Mouse (Mus musculus): Measurements from ENCODE around the gene Fblim1. TPM values are rescaled to one million over a fixed set of nuclear protein-coding genes. Genes with fewer than 3 reads are reported as not detected.

The Fblim1 gene
- polyA plus RNA-seq, 1 experiment from 2014 or later: 58.1 TPM

- H3K27me3 ChIP-seq (ENCODE audit: insufficient read depth, low read length): no peaks in the 10 kb centered on the region
- no peak overlapping the region for H3K4me2 ChIP-seq (ENCODE audit: low read length)
- no peaks in the 10 kb centered on the region for H3K9me3 ChIP-seq (replicated peaks; ENCODE audit: low read length)
- WGBS: 96% methylated on average over 5 of the region's 5 CpGs
- peaks cover 8% of the 10 kb centered on the region for H3K4me1 ChIP-seq (replicated peaks; ENCODE audit: insufficient read depth, low read length)
- no peak overlapping the region for H3K27ac ChIP-seq
- no peak for DNase-seq (ENCODE audit: low spot score)
- ATAC-seq (replicated peaks; ENCODE audit: low FRiP score, low read depth): no peak
- H3K36me3 ChIP-seq (ENCODE audit: insufficient read depth, low read length): 0 out of 2 replicates have a peak, but pooled peaks cover 4% of the 10 kb centered on the region
- no peak for TF ChIP-seq CTCF (IDR thresholded peaks at IDR 0.05; ENCODE audit: low read depth)
- no peak overlapping the region for H3K4me3 ChIP-seq (replicated peaks; ENCODE audit: low read depth, low read length)
- no peak overlapping the region for H3K9ac ChIP-seq (ENCODE audit: low read depth, low read length)
Observed at GRCm38 (mm10) chr4:141648262-141648661, 42.4 kb upstream of the Fblim1 start.

- no peak for DNase-seq (ENCODE audit: low spot score)
- Histone ChIP-seq H3K4me3 (replicated peaks; ENCODE audit: low read depth, low read length) (no peak overlapping the region), H3K9ac (ENCODE audit: low read depth, low read length) (no peak overlapping the region), H3K27ac (no peak overlapping the region), H3K4me1 (replicated peaks; ENCODE audit: insufficient read depth, low read length) (peaks cover 11% of the 10 kb centered on the region), H3K36me3 (ENCODE audit: insufficient read depth, low read length) (0 out of 2 replicates have a peak, but pooled peaks cover 4% of the 10 kb centered on the region), H3K4me2 (ENCODE audit: low read length) (no peak overlapping the region), H3K27me3 (ENCODE audit: insufficient read depth, low read length) (no peaks in the 10 kb centered on the region), H3K9me3 (replicated peaks; ENCODE audit: low read length) (no peaks in the 10 kb centered on the region)
- WGBS: 89% methylated on average over 3 of the region's 3 CpGs
- no peak for ATAC-seq (replicated peaks; ENCODE audit: low FRiP score, low read depth)
- no peak for TF ChIP-seq CTCF (IDR thresholded peaks at IDR 0.05; ENCODE audit: low read depth)
Observed at GRCm38 (mm10) chr4:141647187-141647586, 41.3 kb upstream of the Fblim1 start.

- no peak overlapping the region for H3K4me2 ChIP-seq (ENCODE audit: low read length)
- TF ChIP-seq CTCF (IDR thresholded peaks at IDR 0.05; ENCODE audit: low read depth): no peak
- no peaks in the 10 kb centered on the region for H3K27me3 ChIP-seq (ENCODE audit: insufficient read depth, low read length)
- no peaks in the 10 kb centered on the region for H3K9me3 ChIP-seq (replicated peaks; ENCODE audit: low read length)
- DNase-seq (ENCODE audit: low spot score) (no peak), ATAC-seq (replicated peaks; ENCODE audit: low FRiP score, low read depth) (no peak)
- peaks cover 11% of the 10 kb centered on the region for H3K4me1 ChIP-seq (replicated peaks; ENCODE audit: insufficient read depth, low read length)
- no peak overlapping the region for H3K4me3 ChIP-seq (replicated peaks; ENCODE audit: low read depth, low read length)
- H3K36me3 ChIP-seq (ENCODE audit: insufficient read depth, low read length): peaks cover 6% of the 10 kb centered on the region; the same call in 1 of the 2 replicates
- no peak overlapping the region for H3K27ac ChIP-seq
- H3K9ac ChIP-seq (ENCODE audit: low read depth, low read length): no peak overlapping the region
- 90% methylated on average over 8 of the region's 8 CpGs for WGBS
Observed at GRCm38 (mm10) chr4:141645988-141646387, 40.1 kb upstream of the Fblim1 start.

- Histone ChIP-seq H3K4me2 (ENCODE audit: low read length) (no peak overlapping the region), H3K9ac (ENCODE audit: low read depth, low read length) (no peak overlapping the region), H3K27ac (peak overlapping the region; percentile 76), H3K27me3 (ENCODE audit: insufficient read depth, low read length) (no peaks in the 10 kb centered on the region), H3K4me3 (replicated peaks; ENCODE audit: low read depth, low read length) (no peak overlapping the region), H3K9me3 (replicated peaks; ENCODE audit: low read length) (no peaks in the 10 kb centered on the region), H3K36me3 (ENCODE audit: insufficient read depth, low read length) (peaks cover 9% of the 10 kb centered on the region; the same call in 1 of the 2 replicates), H3K4me1 (replicated peaks; ENCODE audit: insufficient read depth, low read length) (peaks cover 11% of the 10 kb centered on the region)
- WGBS: 17% methylated on average over 7 of the region's 7 CpGs
- TF ChIP-seq CTCF (IDR thresholded peaks at IDR 0.05; ENCODE audit: low read depth): no peak
- peak; percentile 29; the same call in 1 of the 2 replicates for ATAC-seq (replicated peaks; ENCODE audit: low FRiP score, low read depth)
- DNase-seq (ENCODE audit: low spot score): peak; percentile 86
Observed at GRCm38 (mm10) chr4:141643118-141643855, 37.4 kb upstream of the Fblim1 start.

GRCm38 (mm10) chr4:141641961-141642811 lies 36.3 kb upstream of the Fblim1 start:
- DNase-seq (ENCODE audit: low spot score) (no peak), ATAC-seq (replicated peaks; ENCODE audit: low FRiP score, low read depth) (peak; percentile 23; the same call in 1 of the 2 replicates)
- Histone ChIP-seq H3K9ac (ENCODE audit: low read depth, low read length) (0 out of 2 replicates have a peak overlapping the region, but pooled peaks have one; percentile 31), H3K4me1 (replicated peaks; ENCODE audit: insufficient read depth, low read length) (peaks cover 11% of the 10 kb centered on the region), H3K27me3 (ENCODE audit: insufficient read depth, low read length) (no peaks in the 10 kb centered on the region), H3K27ac (peak overlapping the region; percentile 25; the same call in 1 of the 2 replicates), H3K4me2 (ENCODE audit: low read length) (no peak overlapping the region), H3K36me3 (ENCODE audit: insufficient read depth, low read length) (peaks cover 17% of the 10 kb centered on the region), H3K4me3 (replicated peaks; ENCODE audit: low read depth, low read length) (no peak overlapping the region), H3K9me3 (replicated peaks; ENCODE audit: low read length) (no peaks in the 10 kb centered on the region)
- 84% methylated on average over 25 of the region's 25 CpGs for WGBS
- no peak for TF ChIP-seq CTCF (IDR thresholded peaks at IDR 0.05; ENCODE audit: low read depth)

GRCm38 (mm10) chr4:141641353-141641771 lies 35.5 kb upstream of the Fblim1 start:
- Histone ChIP-seq H3K4me2 (ENCODE audit: low read length) (no peak overlapping the region), H3K9me3 (replicated peaks; ENCODE audit: low read length) (no peaks in the 10 kb centered on the region), H3K4me1 (replicated peaks; ENCODE audit: insufficient read depth, low read length) (peaks cover 11% of the 10 kb centered on the region), H3K4me3 (replicated peaks; ENCODE audit: low read depth, low read length) (no peak overlapping the region), H3K36me3 (ENCODE audit: insufficient read depth, low read length) (peaks cover 25% of the 10 kb centered on the region), H3K9ac (ENCODE audit: low read depth, low read length) (no peak overlapping the region), H3K27ac (no peak overlapping the region), H3K27me3 (ENCODE audit: insufficient read depth, low read length) (no peaks in the 10 kb centered on the region)
- WGBS: 71% methylated on average over 7 of the region's 7 CpGs
- DNase-seq (ENCODE audit: low spot score) (no peak), ATAC-seq (replicated peaks; ENCODE audit: low FRiP score, low read depth) (no peak)
- TF ChIP-seq CTCF (IDR thresholded peaks at IDR 0.05; ENCODE audit: low read depth): no peak

Measured in kidney, postnatal 0 days (tissue).